Mouse (Mus musculus): ENCODE measurements around the gene Nosip.

DNA sequence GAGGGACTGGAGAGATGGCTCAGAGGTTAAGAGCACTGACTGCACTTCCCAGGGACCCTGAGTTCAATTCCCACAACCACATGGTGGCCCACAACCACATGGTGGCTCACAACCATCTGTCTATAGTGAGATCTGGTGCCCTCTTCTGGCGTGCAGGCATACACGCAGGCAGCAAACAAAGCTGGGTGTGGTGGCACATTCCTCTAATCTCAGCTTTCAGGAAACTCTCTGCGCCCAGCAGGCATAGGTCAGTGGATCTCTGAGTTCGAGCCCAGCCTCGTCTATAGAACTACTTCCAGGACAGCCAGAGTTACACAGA lies 5.7 kb downstream of the Nosip start:
- TF ChIP-seq CTCF (IDR thresholded peaks at IDR 0.05; ENCODE audit: low read depth, low read length) (peak; percentile 92), POLR2A (IDR thresholded peaks at IDR 0.05; ENCODE audit: extremely low read depth, insufficient read depth, low read length) (no peak)
